28 mouse cellular contexts compared by ENCODE assay signal in the genomic region with DNA sequence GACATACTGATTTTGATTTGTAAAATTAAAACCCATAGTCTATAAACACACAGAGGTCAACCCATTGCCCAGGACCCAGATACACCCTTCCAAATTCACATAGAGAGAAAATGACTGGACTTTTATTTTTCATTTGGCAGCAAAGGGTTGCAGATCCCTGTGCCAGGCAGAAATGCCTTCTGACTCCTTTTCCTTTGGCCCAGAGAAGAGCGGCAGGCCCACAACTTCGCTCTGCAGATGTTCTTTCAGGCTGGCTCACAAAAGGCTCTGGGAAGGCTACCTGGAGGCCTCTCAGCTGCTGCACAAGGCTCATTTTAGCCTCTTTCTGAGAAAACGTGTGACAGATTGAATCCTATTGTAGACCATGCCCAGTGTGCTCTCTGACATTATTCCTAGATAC. TPM values are rescaled to one million over a fixed set of nuclear protein-coding genes. Genes with fewer than 3 reads are reported as not detected.
DNase-seq lines count a peak whose midpoint lies in the region; ATAC-seq and TF ChIP-seq lines count a peak whose summit lies in the region.
"Had no signal": no experiment of that assay in that cellular context is flagged by ENCODE, and none has a peak within 500 bp of the region (broad histone marks: within the 10 kb centered on the region; RNA-seq: fewer than 3 reads in every experiment).

No protein-coding gene starts in this region.

- no peaks in the 10 kb centered on the region for H3K36me3 ChIP-seq in heart, adult 2 months (ENCODE audit: control insufficient read depth, insufficient read depth, low read length)
- H3K36me3 ChIP-seq in limb, embryonic 13.5 days = no peaks in the 10 kb centered on the region
- H3K36me3 ChIP-seq in limb, embryonic 10.5 days = no peaks in the 10 kb centered on the region
- H3K36me3 ChIP-seq: G1E had no signal

- no peaks in the 10 kb centered on the region for H3K27me3 ChIP-seq in heart, adult 2 months (ENCODE audit: control insufficient read depth, insufficient read depth, low read length)
- no peaks in the 10 kb centered on the region for H3K27me3 ChIP-seq in limb, embryonic 13.5 days
- no peaks in the 10 kb centered on the region for H3K27me3 ChIP-seq in limb, embryonic 10.5 days (ENCODE audit: low read depth, poor library complexity, severe bottlenecking)
- H3K27me3 ChIP-seq: CH12.LX had no signal

- no peak overlapping the region for H3K4me3 ChIP-seq in heart, adult 2 months
- no peak overlapping the region for H3K4me3 ChIP-seq in limb, embryonic 13.5 days
- no peak overlapping the region for H3K4me3 ChIP-seq in limb, embryonic 10.5 days

- ATAC-seq in limb, embryonic 13.5 days (ENCODE audit: low FRiP score, low read depth) = no peak
- ATAC-seq: activated CD4-positive, CD25-positive, alpha-beta regulatory T cell, adult 4 months; CD4-positive, CD25-positive, alpha-beta regulatory T cell, adult 4 months; Patski had no signal

- H3K4me1 ChIP-seq in heart, adult 2 months (ENCODE audit: control insufficient read depth, insufficient read depth, low read length) = no peaks in the 10 kb centered on the region
- peaks cover 10% of the 10 kb centered on the region; the same call in 1 of the 2 replicates for H3K4me1 ChIP-seq in limb, embryonic 13.5 days
- H3K4me1 ChIP-seq in limb, embryonic 10.5 days = 0 out of 2 replicates have a peak, but pooled peaks cover 4% of the 10 kb centered on the region

- H3K9me3 ChIP-seq in limb, embryonic 13.5 days = no peaks in the 10 kb centered on the region
- H3K9me3 ChIP-seq in limb, embryonic 10.5 days (replicated peaks) = no peaks in the 10 kb centered on the region
- H3K9me3 ChIP-seq: G1E had no signal

- no peak for TF ChIP-seq CTCF in heart, adult 2 months (IDR thresholded peaks at IDR 0.05)

- no peaks in the 10 kb centered on the region for H3K79me2 ChIP-seq in heart, adult 2 months (replicated peaks; ENCODE audit: control insufficient read depth, insufficient read depth, low read length)

- peak; percentile 59 for DNase-seq in heart, adult 11 months
- DNase-seq in heart, adult 2 months = no peak
- no peak for DNase-seq in limb, embryonic 10.5 days (ENCODE audit: low spot score)
- DNase-seq in adipocyte (ENCODE audit: low spot score) = peak; percentile 88
- no peak for DNase-seq in spleen, postnatal 14 days (ENCODE audit: low spot score in 2 of 2)
- DNase-seq: adrenal gland, adult 2 months; adrenal gland, adult 8-10 months; adrenal gland, postnatal 10 days; adrenal gland, postnatal 14 days; adrenal gland, postnatal 25 days; adrenal gland, postnatal 36 days; B cell, adult 2 months; cerebellum, adult 11 months; cerebellum, adult 11-12 months; cerebellum, adult 18-20 months; cerebellum, adult 2 months had no signal

- 72% methylated on average over 3 of the region's 3 CpGs for WGBS in heart, adult 2 months
- 50% methylated on average over 3 of the region's 3 CpGs for WGBS in limb, embryonic 13.5 days
- 89% methylated on average over 3 of the region's 3 CpGs for WGBS in limb, embryonic 10.5 days

- no peak overlapping the region for H3K9ac ChIP-seq in heart, adult 2 months (ENCODE audit: low read depth, low read length)
- H3K9ac ChIP-seq in limb, embryonic 13.5 days = no peak overlapping the region

- no peak for TF ChIP-seq EP300 in heart, adult 2 months (IDR thresholded peaks at IDR 0.05; ENCODE audit: insufficient read depth, low read depth, low read length)

- H3K27ac ChIP-seq in heart, adult 2 months = no peak overlapping the region
- H3K27ac ChIP-seq in limb, embryonic 13.5 days = peak overlapping the region; percentile 28; the same call in 1 of the 2 replicates
- no peak overlapping the region for H3K27ac ChIP-seq in limb, embryonic 10.5 days

- TF ChIP-seq POLR2A in heart, adult 2 months (IDR thresholded peaks at IDR 0.05; ENCODE audit: insufficient read depth, low read depth, low read length) = no peak

- intact Hi-C loops in heart, adult 2 months (cut with DNase I) = loop anchor here (5.0 kb wide), 1 partner anchor 466 kb away; no protein-coding TSS in a partner anchor

- H3K4me2 ChIP-seq in limb, embryonic 13.5 days (replicated peaks) = no peak overlapping the region

RNA-seq across cellular contexts. Expression of gene Arl14, which starts 13.6 kb away (rescaled TPM):
- total RNA-seq in heart, adult 2 months (2021) = not detected
- not detected in 2 replicates for polyA plus RNA-seq in heart, adult 2 months (2012; rRNA removed)
- polyA plus RNA-seq in limb, embryonic 13.5 days (2015; fragmentation: Nextera tagmentation; extraction: Ambion mirVana) = not detected in 2 replicates
- polyA plus RNA-seq in limb, embryonic 10.5 days (2016; fragmentation: Nextera tagmentation; extraction: Ambion mirVana) = not detected in 2 replicates
- total RNA-seq: adrenal gland, adult 18-20 months; adrenal gland, adult 2 months; adrenal gland, adult 8-10 months; adrenal gland, postnatal 10 days; adrenal gland, postnatal 14 days; adrenal gland, postnatal 25 days; adrenal gland, postnatal 36 days; adrenal gland, postnatal 4 days; CH12.LX; ES-E14; G1E; MEL had no signal
- polyA plus RNA-seq: activated CD4-positive, CD25-positive, alpha-beta regulatory T cell, adult 4 months; adrenal gland, adult 2 months; brain, embryonic 14.5 days; C2C12; CD4-positive, CD25-positive, alpha-beta regulatory T cell, adult 4 months; cerebellum, adult 2 months; G1E; Patski had no signal

Comparison
In these comparisons a context has a peak if more than half of its experiments do, and no peak if none do; other contexts are left out.
1. DNase-seq: peak in heart, adult 11 months (single experiment) and adipocyte (single experiment); none in heart, adult 2 months (0 of 2), limb, embryonic 10.5 days (single experiment) and spleen, postnatal 14 days (0 of 2).